8 mouse cellular contexts compared by ENCODE assay signal in the genomic region with DNA sequence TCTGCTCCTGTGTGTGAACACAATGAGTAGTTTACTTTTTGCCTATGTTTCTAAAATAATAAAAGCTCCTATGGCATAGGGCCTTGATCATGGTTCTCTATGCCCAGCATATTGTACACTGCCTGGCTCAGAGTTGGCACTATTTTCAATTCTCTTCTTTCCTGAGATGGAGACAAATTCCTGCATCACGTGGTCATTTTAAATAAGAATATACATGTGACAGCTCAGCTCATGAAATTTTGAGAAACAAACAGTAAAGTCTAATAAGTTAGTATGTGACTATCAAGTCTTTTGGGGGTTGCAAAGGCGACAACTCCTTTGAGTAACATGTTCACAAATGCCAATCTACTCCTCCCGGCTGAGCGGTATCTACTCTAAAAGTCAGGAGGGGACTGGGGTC. TPM values are rescaled to one million over a fixed set of nuclear protein-coding genes. Genes with fewer than 3 reads are reported as not detected.
A peak's percentile ranks its signal among the peaks of the same experiment; 100 is the strongest.
DNase-seq lines count a peak whose midpoint lies in the region; ATAC-seq and TF ChIP-seq lines count a peak whose summit lies in the region.

No protein-coding gene starts in this region.

- no peak for TF ChIP-seq CTCF in lung, embryonic 14.5 days (IDR thresholded peaks at IDR 0.05; ENCODE audit: low read depth)
- TF ChIP-seq CTCF in intestine, postnatal 0 days (IDR thresholded peaks at IDR 0.05; ENCODE audit: low read depth), result no peak

- no peak for ATAC-seq in lung, embryonic 14.5 days (ENCODE audit: insufficient read depth)
- ATAC-seq in embryonic facial prominence, embryonic 13.5 days (ENCODE audit: insufficient number of reproducible peaks, insufficient read depth, low FRiP score, low TSS enrichment, low read depth), result no peak
- ATAC-seq in intestine, postnatal 0 days, result no peak
- ATAC-seq in neural tube, embryonic 15.5 days (ENCODE audit: low FRiP score), result peak; percentile 9; the same call in 1 of the 2 replicates

- peak overlapping the region; percentile 86 for H3K4me2 ChIP-seq in lung, embryonic 14.5 days
- peak overlapping the region; percentile 62 for H3K4me2 ChIP-seq in embryonic facial prominence, embryonic 13.5 days
- peak overlapping the region; percentile 58 for H3K4me2 ChIP-seq in intestine, postnatal 0 days (replicated peaks; ENCODE audit: low read depth)
- peak overlapping the region; percentile 69 for H3K4me2 ChIP-seq in neural tube, embryonic 15.5 days

- H3K27me3 ChIP-seq in lung, embryonic 14.5 days (ENCODE audit: insufficient read depth, low read length), result no peaks in the 10 kb centered on the region
- no peaks in the 10 kb centered on the region for H3K27me3 ChIP-seq in embryonic facial prominence, embryonic 13.5 days
- H3K27me3 ChIP-seq in intestine, postnatal 0 days (replicated peaks; ENCODE audit: control insufficient read depth, insufficient read depth, low read length), result no peaks in the 10 kb centered on the region
- no peaks in the 10 kb centered on the region for H3K27me3 ChIP-seq in neural tube, embryonic 15.5 days (replicated peaks)

- peak overlapping the region; percentile 82 for H3K9ac ChIP-seq in lung, embryonic 14.5 days
- peak overlapping the region; percentile 84 for H3K9ac ChIP-seq in embryonic facial prominence, embryonic 13.5 days
- H3K9ac ChIP-seq in intestine, postnatal 0 days (ENCODE audit: low read depth, low read length), result peak overlapping the region; percentile 68
- peak overlapping the region; percentile 73 for H3K9ac ChIP-seq in neural tube, embryonic 15.5 days (replicated peaks)

- H3K36me3 ChIP-seq in lung, embryonic 14.5 days (ENCODE audit: insufficient read depth), result peaks cover 33% of the 10 kb centered on the region
- peaks cover 33% of the 10 kb centered on the region for H3K36me3 ChIP-seq in embryonic facial prominence, embryonic 13.5 days
- peaks cover 22% of the 10 kb centered on the region for H3K36me3 ChIP-seq in intestine, postnatal 0 days (ENCODE audit: control insufficient read depth, insufficient read depth)
- H3K36me3 ChIP-seq in neural tube, embryonic 15.5 days, result peaks cover 31% of the 10 kb centered on the region

- H3K4me1 ChIP-seq in lung, embryonic 14.5 days (ENCODE audit: insufficient read depth), result peaks cover 7% of the 10 kb centered on the region; the same call in 1 of the 2 replicates
- peaks cover 19% of the 10 kb centered on the region for H3K4me1 ChIP-seq in embryonic facial prominence, embryonic 13.5 days
- 0 out of 2 replicates have a peak, but pooled peaks cover 4% of the 10 kb centered on the region for H3K4me1 ChIP-seq in intestine, postnatal 0 days (replicated peaks; ENCODE audit: control insufficient read depth, insufficient read depth, low read length)
- H3K4me1 ChIP-seq in neural tube, embryonic 15.5 days, result peaks cover 21% of the 10 kb centered on the region

- DNase-seq in lung, embryonic 14.5 days, result no peak
- no peak for DNase-seq in lung, postnatal 25 days (ENCODE audit: low spot score)
- no peak for DNase-seq in urinary bladder, postnatal 36 days (ENCODE audit: low spot score in 2 of 2)
- no peak for DNase-seq in retina, embryonic 14.5 days (ENCODE audit: low spot score)
- no peak for DNase-seq in cerebellum, adult 8-10 months

- H3K27ac ChIP-seq in lung, embryonic 14.5 days (ENCODE audit: low read depth), result peak overlapping the region; percentile 92
- H3K27ac ChIP-seq in embryonic facial prominence, embryonic 13.5 days, result peak overlapping the region; percentile 87
- peak overlapping the region; percentile 83; the same call in 1 of the 2 replicates for H3K27ac ChIP-seq in intestine, postnatal 0 days (ENCODE audit: low read depth, low read length)
- H3K27ac ChIP-seq in neural tube, embryonic 15.5 days (replicated peaks), result peak overlapping the region; percentile 89

- H3K4me3 ChIP-seq in lung, embryonic 14.5 days (ENCODE audit: low read depth, low read length), result peak overlapping the region; percentile 78
- peak overlapping the region; percentile 68 for H3K4me3 ChIP-seq in embryonic facial prominence, embryonic 13.5 days
- peak overlapping the region; percentile 82 for H3K4me3 ChIP-seq in intestine, postnatal 0 days (ENCODE audit: low read depth, low read length)
- peak overlapping the region; percentile 75 for H3K4me3 ChIP-seq in neural tube, embryonic 15.5 days (replicated peaks)

- H3K9me3 ChIP-seq in lung, embryonic 14.5 days (ENCODE audit: low read depth, low read length), result no peaks in the 10 kb centered on the region
- no peaks in the 10 kb centered on the region for H3K9me3 ChIP-seq in embryonic facial prominence, embryonic 13.5 days
- H3K9me3 ChIP-seq in intestine, postnatal 0 days (ENCODE audit: control insufficient read depth), result no peaks in the 10 kb centered on the region
- H3K9me3 ChIP-seq in neural tube, embryonic 15.5 days (replicated peaks), result no peaks in the 10 kb centered on the region

- WGBS in lung, embryonic 14.5 days, result 1% methylated on average over 4 of the region's 4 CpGs
- WGBS in embryonic facial prominence, embryonic 13.5 days, result 0% methylated on average over 4 of the region's 4 CpGs
- 0% methylated on average over 4 of the region's 4 CpGs for WGBS in intestine, postnatal 0 days
- 1% methylated on average over 4 of the region's 4 CpGs for WGBS in neural tube, embryonic 15.5 days

RNA-seq across cellular contexts. Expression of a gene that starts 0.3 kb away (rescaled TPM):
- 30.4 and 42.3 TPM in 2 replicates for polyA plus RNA-seq in lung, embryonic 14.5 days (2014; fragmentation: Nextera tagmentation; extraction: Ambion mirVana)
- 27.6 and 34.7 TPM in 2 replicates for polyA plus RNA-seq in embryonic facial prominence, embryonic 13.5 days (2015; fragmentation: Nextera tagmentation; extraction: Ambion mirVana)
- 17.3 and 20.4 TPM in 2 replicates for polyA plus RNA-seq in intestine, postnatal 0 days (2015; fragmentation: Nextera tagmentation; extraction: Ambion mirVana)
- 20.0 and 27.1 TPM in 2 replicates for polyA plus RNA-seq in neural tube, embryonic 15.5 days (2015; fragmentation: Nextera tagmentation; extraction: Ambion mirVana)

RNA-seq across cellular contexts. Expression of a gene that starts 0.7 kb away (rescaled TPM):
- polyA plus RNA-seq in lung, embryonic 14.5 days (2014; fragmentation: Nextera tagmentation; extraction: Ambion mirVana), result 71.1 and 76.4 TPM in 2 replicates
- 82.8 and 85.6 TPM in 2 replicates for polyA plus RNA-seq in embryonic facial prominence, embryonic 13.5 days (2015; fragmentation: Nextera tagmentation; extraction: Ambion mirVana)
- polyA plus RNA-seq in intestine, postnatal 0 days (2015; fragmentation: Nextera tagmentation; extraction: Ambion mirVana), result 26.5 and 28.9 TPM in 2 replicates
- polyA plus RNA-seq in neural tube, embryonic 15.5 days (2015; fragmentation: Nextera tagmentation; extraction: Ambion mirVana), result 105 and 112 TPM in 2 replicates

RNA-seq across cellular contexts. Expression of a gene that starts 30.7 kb away (rescaled TPM):
- 10.8 and 12.8 TPM in 2 replicates for polyA plus RNA-seq in lung, embryonic 14.5 days (2014; fragmentation: Nextera tagmentation; extraction: Ambion mirVana)
- polyA plus RNA-seq in embryonic facial prominence, embryonic 13.5 days (2015; fragmentation: Nextera tagmentation; extraction: Ambion mirVana), result 13.7 and 13.8 TPM in 2 replicates
- 0.58 and 0.61 TPM in 2 replicates for polyA plus RNA-seq in intestine, postnatal 0 days (2015; fragmentation: Nextera tagmentation; extraction: Ambion mirVana)
- 0.67 and 1.2 TPM in 2 replicates for polyA plus RNA-seq in neural tube, embryonic 15.5 days (2015; fragmentation: Nextera tagmentation; extraction: Ambion mirVana)
